Mouse (Mus musculus) spleen, adult 12 weeks (tissue): ENCODE results near the gene Adgrv1.

Source experiments
- DNase-seq: peaks from one replicate; pipeline ENCODE4 v3.0.0; 2022; ENCODE audit warnings: low spot score

Adgrv1 gene

DNA sequence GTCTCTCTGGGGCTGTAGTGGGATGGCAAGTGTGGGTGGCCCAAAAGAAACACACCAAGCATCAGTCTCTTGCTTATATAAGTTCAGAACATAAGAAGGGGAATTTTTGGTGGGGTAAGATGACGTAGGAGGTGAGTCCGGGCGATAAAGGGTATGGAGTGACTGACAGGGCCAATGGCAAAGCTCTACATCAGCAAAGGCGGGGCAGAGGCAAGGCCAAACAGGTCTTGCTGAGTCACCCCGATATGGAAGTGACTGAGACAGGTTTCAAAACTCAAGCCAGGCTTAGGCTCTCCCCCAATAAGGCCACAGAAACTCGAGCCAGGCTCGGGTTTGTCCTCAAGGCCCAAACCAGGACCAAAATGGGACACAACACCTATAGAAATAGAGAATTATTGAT, 394.1 kb downstream of the Adgrv1 start:
- DNase-seq, result no peak

DNA sequence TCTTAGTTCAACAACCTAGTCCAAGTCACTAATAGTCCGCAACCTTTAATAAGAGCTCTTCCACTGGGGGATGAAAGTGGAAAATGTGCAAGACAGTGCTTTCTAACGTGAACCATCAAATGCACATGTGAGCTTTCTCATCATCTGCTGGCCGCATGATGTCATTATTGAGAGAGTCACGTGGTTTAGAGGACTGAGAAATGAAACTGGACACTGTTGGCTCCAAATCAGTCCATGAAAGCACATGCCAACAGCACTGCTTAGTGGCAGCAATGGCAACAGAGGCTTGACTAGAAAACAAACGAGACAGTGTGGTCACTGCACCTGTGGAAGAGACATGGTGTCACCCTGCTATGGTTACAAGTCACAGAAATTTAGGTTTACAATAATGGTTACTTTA, 395.0 kb downstream of the Adgrv1 start:
- DNase-seq, result no peak

DNA sequence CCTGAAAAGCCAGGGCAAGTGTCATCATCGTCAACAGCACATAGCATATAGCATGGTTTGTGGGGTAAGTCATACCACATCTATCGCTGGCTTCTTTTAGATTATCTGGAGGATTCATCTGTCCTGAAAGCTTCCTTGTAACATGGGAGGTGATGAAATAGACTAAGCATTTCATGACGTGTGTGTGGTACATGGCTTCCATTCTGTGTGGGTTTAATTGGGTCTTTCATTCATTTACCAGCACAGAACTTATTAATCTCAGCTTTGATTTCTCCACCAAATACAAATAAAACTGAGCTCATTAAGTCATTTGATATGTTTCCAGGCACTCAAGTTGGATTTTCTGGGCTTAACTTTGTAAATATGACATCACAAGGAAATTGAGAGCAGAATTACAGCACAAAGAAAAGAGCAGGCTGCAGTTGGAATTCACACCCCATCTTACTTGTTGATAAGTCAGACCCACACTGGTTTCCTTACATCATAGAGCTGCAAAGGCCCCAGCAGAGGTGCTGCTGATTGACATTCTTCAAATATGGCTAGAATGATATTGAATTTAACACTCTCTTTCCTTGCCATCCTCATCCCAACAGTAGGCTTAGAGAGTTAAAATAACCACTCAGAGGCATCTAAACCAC, 396.1 kb downstream of the Adgrv1 start:
- no peak for DNase-seq

DNA sequence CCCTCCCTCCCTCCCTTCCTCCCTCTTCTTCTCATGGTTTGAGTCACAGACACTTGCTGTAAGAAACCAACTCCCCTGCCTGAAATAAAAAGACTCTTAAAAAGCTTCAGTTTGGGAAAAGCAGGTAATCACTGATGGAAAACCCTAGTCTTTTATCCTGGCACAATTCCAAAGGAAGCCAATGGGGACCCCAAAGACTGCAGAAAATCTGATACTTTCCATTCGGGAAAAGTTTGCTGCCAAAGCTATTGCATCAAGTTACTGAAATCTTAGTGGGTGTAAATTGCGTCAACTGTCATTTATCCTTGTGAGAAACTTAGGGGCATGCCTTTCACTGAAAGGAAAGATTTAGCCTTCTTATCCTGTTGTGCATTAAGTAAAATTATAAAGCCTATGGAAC, 398.9 kb downstream of the Adgrv1 start:
- DNase-seq, result no peak

DNA sequence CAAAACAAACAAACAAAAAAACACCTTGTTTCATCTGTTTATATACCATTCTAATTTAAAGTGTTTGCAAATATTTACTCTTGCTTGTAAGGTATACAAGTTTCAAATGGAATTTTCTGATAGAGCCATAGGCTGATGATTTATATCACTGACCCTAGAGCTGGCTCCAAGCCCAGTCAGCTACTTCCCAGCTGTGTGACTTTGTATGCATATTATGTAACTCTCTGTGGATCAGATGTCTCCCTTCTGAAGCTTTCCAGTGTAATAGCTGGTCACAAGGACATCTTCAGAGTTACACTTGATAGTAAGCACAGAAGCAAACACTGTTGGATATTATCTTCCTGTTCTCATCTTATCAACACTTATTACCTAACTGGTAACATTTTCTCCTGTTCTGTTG, 400.1 kb downstream of the Adgrv1 start:
- no peak for DNase-seq

DNA sequence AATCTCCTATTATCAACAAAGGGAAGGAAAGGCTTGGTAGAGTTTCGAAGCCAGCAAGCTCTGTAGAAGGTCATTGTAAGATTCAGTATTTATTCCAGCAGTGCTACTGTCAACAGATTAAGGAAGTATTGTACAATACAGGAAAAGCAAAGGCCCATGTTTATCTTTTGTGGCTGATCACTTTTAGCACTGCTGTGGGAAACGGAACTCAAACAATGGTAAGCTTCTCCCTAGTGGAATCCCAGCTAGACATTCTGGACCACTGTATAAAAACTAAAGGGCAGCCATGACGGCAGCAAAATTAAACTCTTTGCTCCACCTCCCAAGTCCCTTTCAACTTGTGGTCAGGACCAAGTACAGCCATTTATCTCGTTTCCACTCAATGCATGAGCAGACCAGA, 402.8 kb downstream of the Adgrv1 start:
- no peak for DNase-seq

DNA sequence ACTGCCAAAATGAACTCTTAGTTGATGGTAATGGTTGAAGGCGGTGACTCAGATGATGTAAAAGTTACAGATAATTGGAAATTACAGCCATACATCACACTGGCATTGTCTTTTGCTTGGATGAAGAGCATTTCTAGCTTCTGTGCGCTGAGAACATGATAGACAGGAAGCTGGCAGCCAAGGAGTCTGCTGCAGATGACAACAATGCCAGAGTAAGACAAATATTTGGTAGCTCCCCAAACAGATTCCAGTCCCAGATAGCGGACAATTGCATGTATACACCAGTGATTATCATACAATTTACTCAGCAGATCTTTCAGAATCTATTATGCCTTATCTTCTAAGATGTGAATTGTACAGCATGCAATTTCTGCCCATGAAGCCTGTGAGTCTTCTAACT, 409.2 kb downstream of the Adgrv1 start:
- DNase-seq, result no peak

DNA sequence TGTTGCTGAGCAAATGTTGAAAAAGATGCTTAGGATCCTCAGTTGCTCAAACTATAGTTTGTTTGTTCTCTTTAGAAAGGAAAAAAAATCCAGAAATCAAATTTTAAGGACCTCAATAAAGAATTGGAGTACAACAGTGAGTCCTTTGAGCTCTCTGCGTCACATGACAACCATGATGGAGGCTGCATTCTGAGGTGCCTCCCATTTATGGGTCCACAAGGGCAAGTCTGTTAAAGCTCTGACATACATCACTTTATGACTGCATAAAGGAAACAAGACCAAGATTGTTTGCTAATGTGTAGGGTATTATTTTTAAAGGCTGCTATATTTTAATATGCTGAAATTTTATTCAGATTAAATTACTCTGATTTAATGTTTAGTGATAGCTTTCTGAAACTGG, 410.6 kb downstream of the Adgrv1 start:
- DNase-seq, result no peak

DNA sequence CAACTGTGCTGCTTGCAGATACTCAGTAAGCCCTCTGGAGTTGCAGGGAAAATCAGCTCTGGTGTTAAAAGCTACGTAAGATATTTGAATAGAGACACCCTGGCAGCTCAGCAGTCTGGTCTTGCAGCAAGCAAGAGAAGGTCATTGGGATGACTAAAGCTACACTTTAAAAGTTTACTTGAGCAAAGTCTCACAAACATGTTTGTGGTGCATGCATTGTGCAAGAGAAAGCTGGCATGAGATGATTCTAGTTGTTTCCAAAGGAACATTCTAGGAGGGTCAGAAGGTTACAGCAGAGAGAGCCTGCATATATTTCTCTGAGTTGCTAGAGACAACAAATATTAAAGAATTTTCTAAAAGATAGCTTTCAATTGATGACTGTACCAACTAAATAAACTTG, 421.5 kb downstream of the Adgrv1 start:
- DNase-seq, result no peak

DNA sequence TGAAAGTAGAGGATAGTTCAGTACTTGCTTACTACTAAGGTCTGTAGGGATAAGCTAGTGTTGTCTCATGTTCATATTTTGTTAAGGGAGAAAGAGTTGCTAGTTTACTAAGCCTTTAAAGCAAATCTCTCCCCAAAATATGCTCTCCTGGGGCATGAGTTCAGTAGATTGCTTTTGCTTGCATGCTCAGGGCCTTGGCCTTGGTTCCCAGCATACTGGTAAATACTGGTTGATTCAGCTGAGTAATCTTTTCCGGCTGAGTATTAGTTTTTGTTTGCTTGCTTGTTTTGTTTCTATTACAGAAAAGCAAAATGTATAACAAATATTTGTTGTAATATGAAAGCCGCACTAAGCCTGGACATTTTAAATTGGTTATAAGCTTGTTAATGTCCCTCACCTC, 422.4 kb downstream of the Adgrv1 start:
- DNase-seq, result no peak

DNA sequence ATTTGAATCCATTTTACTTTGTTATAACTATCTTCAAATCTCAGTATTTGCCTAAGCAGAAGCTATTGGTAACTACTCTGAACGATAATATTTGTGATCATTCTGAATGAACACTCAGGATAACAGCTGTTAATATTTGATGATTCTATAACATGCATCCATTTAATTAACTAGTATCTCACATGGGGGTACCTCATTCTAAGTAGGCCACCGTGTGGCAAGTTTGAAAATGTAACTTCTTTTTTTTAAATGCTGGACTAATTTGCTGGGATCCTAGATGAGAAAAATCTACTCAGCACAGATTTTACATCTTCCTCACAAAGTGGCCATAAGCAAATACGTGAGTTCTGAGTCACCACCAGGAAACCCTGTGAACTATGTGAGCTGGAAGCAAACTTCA, 423.1 kb downstream of the Adgrv1 start:
- no peak for DNase-seq

DNA sequence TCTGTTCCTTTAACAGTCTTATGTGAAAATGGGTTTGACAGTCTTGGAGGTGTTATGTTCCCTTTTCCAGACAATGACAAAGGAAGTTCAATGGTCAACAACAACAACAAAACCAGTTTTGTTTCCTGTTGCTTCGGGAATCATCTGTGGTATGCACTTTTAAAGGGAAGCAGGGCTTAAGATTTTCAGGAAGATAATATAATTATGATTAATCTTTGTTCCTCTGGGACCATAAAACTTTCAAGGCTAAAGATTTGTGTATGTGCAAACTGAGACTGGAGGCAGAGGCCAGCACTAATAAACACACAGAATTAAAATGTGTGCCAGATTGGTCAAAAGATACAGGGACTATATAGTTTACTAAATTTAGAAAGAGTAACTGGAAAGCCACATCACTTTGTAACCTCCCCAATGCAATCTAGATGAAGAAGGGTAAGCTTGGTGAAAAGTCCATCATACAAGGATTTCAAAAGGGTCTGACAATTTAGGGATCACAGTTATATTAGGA, 424.8 kb downstream of the Adgrv1 start:
- DNase-seq, result no peak

DNA sequence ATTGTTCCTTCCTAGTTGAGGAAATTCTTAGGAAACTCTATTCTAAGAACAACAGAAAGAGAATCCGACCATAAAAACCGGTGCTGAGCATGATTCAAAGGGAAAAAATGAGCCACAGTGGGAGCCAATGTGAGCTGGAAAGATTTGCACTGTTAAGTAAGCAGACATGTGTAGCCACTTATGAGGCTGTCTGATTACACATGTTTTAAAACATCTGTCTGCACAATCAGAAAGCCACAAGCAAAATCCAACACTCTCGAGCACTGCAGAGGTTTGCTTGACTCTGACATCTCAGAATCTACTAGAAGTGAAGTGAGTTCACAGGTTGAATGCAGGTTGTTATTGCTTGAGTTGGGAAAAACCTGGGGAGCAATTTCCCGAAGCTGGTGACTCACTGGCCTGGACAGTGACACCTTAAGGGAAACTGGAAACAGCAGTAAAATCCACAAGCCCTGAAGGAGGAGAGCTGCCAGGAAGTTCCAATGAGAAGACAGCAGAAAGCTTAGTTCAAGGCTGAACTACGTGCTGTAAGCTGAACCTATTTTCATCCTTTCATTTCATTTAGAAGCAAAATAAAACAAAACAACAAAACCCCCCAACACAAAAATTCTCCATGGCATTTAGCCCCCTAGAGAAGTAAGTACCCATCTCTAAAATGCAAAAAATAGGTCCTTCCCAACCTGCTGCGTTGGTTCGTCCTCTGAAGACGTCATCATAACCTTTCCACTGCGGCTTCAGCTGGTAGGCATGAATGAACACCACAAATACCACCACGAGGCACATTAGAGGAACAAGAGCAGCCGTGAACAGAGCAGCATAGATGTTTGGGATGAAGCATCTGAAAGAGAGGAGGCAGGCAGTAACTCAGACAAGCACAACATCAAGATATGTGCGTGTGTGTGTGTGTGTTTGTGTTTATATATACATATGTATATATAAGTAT, 450.7 kb downstream of the Adgrv1 start:
- no peak for DNase-seq

DNA sequence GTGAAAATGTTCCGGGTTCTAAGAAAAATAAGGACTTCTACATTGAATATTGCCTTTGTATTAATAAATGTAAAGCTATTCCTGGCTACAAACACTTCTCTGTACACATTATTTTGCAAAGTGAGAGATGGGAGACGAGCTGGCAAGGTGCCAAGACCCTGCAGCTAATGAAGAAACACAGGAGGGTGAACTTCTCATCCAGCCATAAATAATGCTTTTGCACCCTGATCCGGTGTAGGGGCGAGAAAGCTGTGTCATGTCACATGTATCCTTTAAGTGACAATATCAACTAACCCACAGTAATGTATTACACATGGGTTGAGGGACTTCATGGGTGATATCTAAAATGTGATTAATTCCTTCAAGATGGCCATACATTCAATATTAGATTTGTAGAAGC, 451.5 kb downstream of the Adgrv1 start:
- no peak for DNase-seq

DNA sequence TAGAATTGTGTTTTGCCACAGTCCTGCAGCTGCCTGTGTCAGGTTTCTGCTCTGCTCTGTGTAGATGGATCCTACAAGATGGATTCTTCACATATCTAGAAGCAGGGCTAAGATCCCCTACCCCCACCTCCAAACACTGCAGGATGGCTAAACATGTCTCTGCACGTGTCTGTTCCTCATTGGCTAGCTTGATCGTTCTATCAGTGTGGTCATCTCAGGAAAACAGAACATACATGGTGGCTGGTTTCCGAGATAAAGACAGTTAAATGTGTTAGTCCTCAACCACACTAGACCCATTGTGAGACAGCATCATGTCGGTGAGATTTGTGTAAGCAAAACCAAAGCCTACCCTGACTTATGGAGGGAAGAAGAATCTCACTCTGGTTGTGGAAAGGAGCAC, 456.1 kb downstream of the Adgrv1 start:
- DNase-seq, result no peak

DNA sequence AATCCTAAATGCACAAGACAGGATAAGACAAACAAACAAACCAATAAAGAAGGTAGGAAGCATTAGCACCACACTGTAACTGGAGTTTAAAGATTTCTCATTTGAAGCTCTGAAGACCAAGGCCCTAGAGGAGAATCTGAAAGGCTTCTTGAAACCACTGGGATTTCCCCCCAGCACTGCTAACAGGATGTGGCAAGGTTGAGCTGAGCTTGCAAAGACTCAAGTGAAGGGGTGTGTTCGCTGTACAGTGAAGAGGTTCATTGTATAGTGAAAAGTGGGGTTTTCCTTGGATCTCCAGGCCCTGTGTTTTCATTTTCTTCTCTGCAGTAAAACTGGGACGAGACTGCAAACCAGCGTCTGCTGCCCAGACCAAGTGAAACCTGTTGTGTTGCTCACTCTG, 456.9 kb downstream of the Adgrv1 start:
- peak; percentile 8 for DNase-seq

DNA sequence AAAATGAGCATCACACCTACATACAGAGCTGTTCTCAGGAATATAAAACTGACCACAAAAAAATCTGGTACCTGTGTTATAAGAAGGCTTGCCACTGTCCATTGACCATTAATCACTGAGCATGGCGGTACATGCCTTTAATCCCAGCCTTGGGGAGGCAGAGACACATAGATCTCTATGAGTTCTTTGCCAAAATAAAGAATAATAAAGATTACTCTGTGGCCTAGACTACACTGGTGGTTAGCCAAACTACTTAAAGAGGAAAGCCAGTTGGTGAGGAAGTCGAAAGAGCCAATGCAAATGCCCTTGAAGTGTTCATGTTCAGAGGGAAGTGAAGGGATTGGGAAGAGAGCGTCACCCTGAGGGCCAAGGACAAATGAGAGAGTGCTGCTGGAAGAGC, 461.8 kb downstream of the Adgrv1 start:
- no peak for DNase-seq

DNA sequence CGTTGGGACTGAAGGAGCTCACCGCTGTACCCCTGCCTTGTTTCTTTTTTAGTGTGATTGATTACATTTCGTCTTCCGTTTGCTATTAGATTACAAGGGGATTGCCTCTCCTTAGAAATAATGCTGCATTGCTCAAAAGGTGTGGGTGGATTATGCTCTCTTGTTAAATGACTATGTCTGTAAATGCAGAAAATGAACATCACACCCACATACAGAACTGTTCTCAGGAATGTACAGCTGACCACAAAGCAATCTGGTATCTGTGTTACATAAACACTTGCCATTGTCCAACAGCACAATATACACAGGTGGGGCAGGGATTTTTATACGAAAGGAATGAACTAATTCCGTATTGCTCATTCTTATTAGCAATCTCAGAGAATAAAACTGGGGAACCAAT, 465.5 kb downstream of the Adgrv1 start:
- no peak for DNase-seq

DNA sequence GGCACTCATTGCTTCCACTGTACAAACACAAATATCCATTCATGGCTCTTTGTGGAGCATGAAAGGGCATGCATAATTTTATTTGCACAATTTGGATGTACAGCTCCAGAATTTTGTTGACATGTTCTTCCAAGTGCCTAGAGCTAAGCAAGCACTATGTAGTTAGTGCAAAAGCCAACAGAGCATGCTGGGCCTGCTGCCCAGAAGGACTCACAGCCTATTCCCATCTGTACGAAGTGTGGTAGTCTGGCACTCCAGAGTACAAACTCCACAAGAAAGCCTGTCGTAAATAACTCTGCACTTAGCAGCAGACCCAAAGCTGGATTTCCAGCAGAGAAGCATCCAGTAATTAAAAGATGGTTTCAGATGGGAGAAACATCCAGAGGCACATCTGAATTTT, 473.1 kb downstream of the Adgrv1 start:
- DNase-seq, result no peak

DNA sequence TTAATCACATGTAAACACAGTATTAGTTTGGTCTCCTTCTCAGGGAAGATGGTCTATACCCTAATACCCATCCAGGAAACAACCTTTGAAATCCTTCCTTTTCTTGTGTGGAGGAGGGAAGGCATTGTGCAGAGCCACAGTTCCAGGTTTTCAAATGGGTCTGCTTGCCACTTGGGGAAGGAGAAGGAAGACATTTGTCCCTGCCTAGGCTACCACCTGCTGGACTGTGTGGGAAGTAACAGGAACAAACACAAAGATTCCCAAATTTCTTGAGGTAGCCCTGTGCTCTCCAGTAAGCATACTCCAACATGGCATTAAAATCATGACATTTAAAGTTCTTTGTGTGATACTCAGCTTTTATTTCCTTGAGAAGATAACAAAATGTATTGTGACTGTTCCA, 477.6 kb downstream of the Adgrv1 start:
- DNase-seq, result no peak

DNA sequence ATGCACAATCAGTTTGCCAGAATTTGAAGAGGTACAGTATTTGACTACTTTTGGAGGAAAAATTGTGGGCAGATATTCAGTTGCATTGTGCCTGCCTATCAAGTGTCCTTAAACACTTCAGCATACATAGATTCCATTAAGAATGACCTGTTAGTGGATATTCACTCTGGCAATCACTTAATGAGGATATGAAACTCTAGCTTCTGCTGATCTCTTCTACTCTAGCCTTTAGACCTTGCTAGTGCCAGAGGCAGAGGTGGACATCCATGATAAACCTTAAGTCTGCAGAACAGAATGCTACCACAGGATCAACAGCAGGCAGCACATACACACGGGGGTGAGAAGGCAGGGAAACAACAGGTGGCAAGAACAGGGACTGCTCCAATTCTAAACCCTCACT, 488.5 kb downstream of the Adgrv1 start:
- DNase-seq, result no peak

DNA sequence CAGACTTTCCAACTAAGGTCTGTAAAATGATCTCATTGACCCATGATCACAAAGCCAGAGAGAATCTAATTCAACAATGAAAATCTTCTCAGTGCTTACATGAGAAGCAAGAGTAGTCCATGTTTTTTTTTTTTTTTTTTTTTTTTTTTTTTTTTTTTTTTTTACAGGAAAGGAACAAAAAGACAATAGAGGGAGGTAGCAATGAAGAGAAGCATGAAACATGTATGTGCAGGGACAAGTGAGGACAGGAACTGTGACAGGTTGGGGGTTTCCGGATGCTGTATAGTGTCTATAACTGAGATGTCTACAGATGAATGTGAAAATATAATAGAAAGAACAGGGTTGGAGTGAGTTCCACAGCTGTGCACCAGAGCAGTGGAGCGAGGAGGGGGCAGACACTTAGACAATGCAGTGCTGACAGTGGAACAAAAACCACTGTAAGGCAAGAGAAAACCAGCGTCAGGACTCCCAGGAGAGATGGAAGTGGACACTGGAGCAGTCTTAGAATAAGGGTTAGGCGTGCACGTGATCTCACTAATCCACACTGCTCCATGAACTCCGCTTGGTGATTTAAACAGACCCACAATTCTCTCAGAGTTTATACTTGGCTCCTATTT, 490.6 kb downstream of the Adgrv1 start:
- DNase-seq, result no peak
